Mouse (Mus musculus): Measurements from ENCODE around the gene Spata33.
"Not testable (repeated sequence)": the region's sequence is repeated elsewhere in the genome, so short reads cannot be mapped to it uniquely, and the experiment has no call there.

Spata33 gene

DNA sequence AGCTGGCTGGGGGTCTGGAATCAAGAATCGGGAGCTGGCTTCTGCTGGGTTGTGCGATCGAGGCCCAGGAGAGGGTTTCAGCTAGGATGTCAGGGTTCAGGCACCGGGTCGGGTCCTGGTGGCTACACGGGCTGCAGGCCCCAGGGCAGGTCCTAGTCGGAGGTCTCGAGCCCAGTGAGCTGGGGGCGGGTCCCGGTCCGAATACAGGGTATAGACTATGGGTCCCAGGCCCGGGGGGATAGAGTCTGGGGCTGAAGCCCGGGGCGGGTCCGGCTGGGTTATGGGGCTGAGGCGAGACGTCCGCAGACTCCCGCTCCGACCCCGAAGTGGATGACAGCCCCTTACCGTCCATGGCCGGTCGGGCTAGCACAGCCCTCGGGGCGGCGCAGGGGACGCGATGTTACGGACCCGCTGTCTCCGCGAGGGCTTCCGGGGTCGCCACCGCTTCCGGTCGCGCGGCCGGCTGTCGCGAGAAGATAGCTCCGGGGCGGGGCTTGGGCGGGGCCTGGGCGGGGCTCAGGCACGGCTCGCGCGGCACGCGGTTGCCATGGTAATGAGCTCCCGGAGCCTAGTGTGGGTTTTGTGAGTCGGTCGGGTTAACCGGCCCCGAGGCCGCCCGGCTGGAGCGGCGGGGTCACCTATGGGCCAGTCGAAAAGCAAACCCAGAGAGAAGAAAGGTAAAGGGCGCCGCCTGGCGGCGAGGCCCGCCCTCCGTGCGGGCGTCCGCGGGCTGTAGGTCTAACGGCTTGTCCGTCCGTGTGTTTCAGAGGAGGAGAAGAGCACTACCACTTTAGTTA, at the start of gene Spata33, which contains the start of gene Chmp1a:
Gene Spata33, plus strand, starts transcription at position 512 of the 797 bp plus-strand sequence.
Gene Chmp1a, minus strand, starts transcription at position 443 of the 797 bp plus-strand sequence.
- DNase-seq (ENCODE audit: low read depth, low spot score): peak; percentile 93

DNA sequence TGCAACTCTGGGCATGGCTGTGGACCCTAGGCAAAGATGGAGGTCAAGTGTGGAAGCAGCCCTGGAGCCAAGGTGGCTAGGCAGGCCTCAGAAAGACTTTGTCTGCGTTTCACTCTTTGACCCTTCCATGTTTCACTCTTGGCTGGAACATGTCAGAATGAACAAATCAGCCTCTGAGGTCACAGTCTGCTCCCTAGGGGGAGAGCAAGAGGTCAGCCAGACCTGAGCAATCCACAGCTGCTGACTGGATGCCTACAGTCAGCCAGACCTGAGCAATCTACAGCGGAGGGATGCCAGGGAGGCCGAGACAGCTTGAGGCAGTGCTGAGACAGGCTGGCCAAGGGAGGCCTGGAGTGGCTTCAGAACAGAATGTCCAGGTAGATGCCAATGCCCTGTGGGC, 31.2 kb upstream of the Spata33 start:
- DNase-seq (ENCODE audit: low read depth, low spot score): no peak

GRCm38 (mm10) chr8:123185566-123186409, 26.8 kb upstream of the Spata33 start, which contains the start of gene Dpep1:
Gene Dpep1 (plus strand): TSS chr8:123186242.
- no peak for DNase-seq (ENCODE audit: low read depth, low spot score)

- DNase-seq (ENCODE audit: low read depth, low spot score): no peak
Measured at GRCm38 (mm10) chr8:123188006-123188405, 24.6 kb upstream of the Spata33 start.

- DNase-seq (ENCODE audit: low read depth, low spot score): no peak
Measured at GRCm38 (mm10) chr8:123188841-123189240, 23.8 kb upstream of the Spata33 start.

- DNase-seq (ENCODE audit: low read depth, low spot score): peak; percentile 92
Measured at GRCm38 (mm10) chr8:123190678-123191077, 22.0 kb upstream of the Spata33 start.

DNA sequence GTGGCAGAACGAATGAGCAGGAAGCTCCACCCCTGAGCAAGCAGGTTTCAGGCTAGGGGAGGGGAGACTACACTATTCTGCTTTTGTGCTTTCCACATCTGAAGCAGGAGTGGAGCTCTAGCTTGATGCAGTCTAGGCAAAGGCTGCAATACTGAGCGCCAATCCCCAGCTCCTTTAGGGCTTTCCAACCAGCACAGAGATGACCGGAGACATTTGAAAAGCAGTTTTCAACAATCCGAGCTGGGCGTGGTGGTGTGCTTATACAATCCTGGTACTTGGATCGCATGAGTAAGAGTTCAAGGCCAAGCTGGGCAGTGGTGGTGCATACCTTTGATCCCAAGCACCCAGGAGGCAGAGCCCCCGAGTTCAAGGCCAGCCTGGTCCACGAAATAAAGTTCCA, 20.7 kb upstream of the Spata33 start:
- DNase-seq (ENCODE audit: low read depth, low spot score): no peak

GRCm38 (mm10) chr8:123193771-123194170, 18.9 kb upstream of the Spata33 start:
- DNase-seq (ENCODE audit: low read depth, low spot score): no peak

- not testable (repeated sequence) for DNase-seq (ENCODE audit: low read depth, low spot score)
Measured at GRCm38 (mm10) chr8:123197016-123197415, 15.6 kb upstream of the Spata33 start.

DNA sequence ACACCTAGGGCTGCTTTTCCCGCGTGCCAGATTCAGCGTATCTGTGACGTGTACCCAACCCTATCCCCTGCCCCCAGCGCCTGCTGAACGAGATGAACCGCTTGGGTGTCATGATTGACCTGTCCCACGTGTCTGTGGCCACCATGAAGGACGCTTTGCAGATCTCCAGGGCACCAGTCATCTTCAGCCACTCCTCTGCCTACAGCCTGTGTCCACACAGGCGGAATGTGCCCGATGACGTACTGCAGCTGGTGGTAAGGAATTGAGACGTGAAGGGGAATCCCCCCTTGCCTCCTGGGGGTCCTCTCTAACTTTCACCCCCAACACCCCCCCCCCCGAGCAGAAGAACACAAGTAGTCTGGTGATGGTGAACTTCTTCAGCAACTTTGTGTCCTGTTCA, 12.8 kb upstream of the Spata33 start:
- no peak for DNase-seq (ENCODE audit: low read depth, low spot score)

GRCm38 (mm10) chr8:123202288-123202687, 10.3 kb upstream of the Spata33 start:
- DNase-seq (ENCODE audit: low read depth, low spot score): peak; percentile 83

GRCm38 (mm10) chr8:123203571-123203970, 9.1 kb upstream of the Spata33 start:
- no peak for DNase-seq (ENCODE audit: low read depth, low spot score)

GRCm38 (mm10) chr8:123211876-123212275, 756 bp upstream of the Spata33 start:
- no peak for DNase-seq (ENCODE audit: low read depth, low spot score)

DNA sequence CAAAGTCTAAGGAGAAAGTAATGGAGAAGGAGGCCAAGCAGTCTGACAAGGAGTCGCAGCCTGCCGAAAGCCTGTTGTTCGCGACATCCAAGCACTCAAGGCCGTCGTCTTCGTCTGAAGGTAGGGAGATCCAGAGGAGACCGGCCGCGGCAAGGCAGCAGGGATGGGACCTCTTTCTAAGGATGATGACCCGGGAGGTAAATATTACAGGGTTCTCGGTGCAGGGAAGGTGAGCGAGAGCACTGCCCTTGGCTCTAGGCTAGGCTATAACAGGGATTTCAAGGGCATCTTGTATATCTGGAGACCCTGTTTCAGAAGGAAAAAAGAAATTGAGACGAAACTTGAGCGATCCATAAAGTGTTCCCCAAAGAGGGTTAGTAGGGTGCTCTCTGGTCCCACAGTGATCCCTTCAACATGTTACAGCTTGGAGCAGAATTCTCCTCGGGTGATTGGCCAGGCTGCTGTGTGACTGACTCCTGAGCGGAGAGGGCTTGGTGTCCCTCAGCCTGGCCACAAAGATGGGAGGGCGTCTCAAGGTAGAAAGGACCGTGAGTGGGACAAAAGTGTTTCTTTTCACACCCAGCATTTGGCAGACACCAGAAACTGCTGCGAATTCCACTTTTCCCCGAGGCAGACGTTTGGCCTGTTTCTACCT, 613 bp downstream of the Spata33 start:
- no peak for DNase-seq (ENCODE audit: low read depth, low spot score)

- DNase-seq (ENCODE audit: low read depth, low spot score): no peak
Measured at GRCm38 (mm10) chr8:123215430-123215829, 2.8 kb downstream of the Spata33 start.

- DNase-seq (ENCODE audit: low read depth, low spot score): no peak
Measured at GRCm38 (mm10) chr8:123220917-123221316, 8.3 kb downstream of the Spata33 start.

DNA sequence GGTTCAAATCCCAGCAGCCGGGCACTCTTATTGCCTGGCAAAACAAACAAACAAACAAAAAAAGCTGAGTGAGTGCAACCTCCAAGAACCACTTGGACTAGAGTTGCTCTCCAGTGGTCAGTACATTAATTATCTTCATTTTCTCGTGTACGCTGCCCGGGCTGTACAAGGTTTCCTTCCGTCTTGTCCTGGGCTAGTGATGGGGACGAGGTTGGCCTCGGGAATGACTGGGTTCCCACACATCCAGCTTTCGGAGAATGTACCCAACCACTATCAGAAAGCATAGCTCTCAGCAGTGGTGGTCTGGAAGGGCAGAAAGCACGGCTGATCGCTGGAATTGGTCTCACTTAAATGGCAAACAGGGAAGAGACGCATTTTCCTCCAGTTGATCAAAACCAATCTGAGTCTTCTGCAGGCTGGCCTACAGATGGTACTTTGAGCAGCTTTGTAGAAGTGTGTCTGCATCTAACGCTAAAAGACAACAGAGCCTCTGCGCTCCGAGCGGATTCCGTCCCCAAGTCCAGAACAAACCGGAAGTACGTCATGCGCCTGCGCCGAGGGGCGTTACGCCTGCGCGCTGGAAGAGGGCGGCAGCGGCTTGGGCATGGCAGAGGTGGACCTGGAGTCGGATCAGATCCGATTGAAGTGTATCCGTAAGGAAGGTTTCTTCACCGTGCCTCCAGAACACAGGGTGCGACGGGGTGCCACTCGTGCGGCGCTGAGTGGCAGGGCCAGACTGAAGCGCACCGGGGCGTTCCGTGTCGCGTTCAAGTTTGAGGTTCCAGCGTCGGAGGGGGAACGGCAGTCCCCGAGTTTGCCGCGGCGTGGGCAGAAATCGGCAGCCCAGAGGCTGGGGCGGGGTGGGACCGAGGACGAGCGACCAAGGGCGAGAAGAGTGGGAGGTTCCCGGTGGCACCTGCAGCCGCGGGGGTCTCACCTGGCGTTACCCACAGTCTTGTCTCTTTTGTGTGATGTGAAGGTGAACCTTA, 11.9 kb downstream of the Spata33 start, which contains the start of gene Cdk10:
Gene Cdk10, plus strand, starts transcription at position 565 of the 989 bp plus-strand sequence.
- DNase-seq (ENCODE audit: low read depth, low spot score): peak; percentile 98

DNA sequence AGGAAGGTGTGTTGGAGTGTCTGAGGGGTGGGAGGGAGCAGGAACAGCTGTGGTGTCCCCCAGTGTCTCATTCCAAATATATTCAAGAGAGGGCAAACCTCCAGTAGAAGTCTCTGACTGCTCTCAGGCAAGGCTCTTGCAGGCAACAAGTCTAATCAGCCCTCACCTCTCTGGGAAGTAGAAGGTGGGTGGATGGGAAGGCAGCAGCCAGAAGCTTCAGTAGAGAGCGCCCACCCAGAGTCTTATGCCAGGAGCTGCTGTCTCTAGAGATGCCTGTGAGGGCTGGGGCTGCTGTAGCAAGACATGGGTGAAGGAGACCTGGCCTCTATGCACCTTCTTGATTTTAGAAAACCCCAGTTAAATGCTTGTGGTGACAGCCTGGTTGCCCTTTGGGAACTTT, 15.8 kb downstream of the Spata33 start:
- DNase-seq (ENCODE audit: low read depth, low spot score): peak; percentile 80

DNA sequence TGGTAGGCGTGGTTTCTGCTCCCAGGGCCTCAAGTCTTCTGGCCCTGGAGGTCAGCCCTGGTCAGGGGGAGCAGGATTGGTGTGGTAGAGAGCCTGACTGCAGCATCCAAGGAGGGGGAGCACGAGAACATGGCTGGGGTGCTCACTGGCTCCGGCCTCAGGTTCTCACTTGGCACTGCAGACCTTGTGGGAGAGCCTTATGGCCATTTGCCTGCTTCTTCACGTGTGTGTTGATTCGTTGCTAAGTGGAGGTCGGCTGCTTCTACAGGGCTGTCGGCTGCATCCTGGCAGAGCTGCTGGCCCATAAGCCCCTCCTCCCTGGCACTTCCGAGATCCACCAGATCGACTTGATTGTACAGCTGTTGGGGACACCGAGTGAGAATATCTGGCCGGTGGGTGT, 17.7 kb downstream of the Spata33 start:
- not testable (repeated sequence) for DNase-seq (ENCODE audit: low read depth, low spot score)

GRCm38 (mm10) chr8:123231742-123232141, 19.1 kb downstream of the Spata33 start:
- no peak for DNase-seq (ENCODE audit: low read depth, low spot score)

- DNase-seq (ENCODE audit: low read depth, low spot score): peak; percentile 63
Measured at GRCm38 (mm10) chr8:123232553-123232952, 19.9 kb downstream of the Spata33 start.
